Mouse (Mus musculus) G1E (cell line): Measurements from ENCODE around the gene Snx29. TPM values are rescaled to one million over a fixed set of nuclear protein-coding genes. Genes with fewer than 3 reads are reported as not detected.

Experiments
- ATAC-seq: 2 replicates; pipeline ENCODE4 v1.8.0; 2016; ENCODE audit warnings: mild to moderate bottlenecking; ENCODE audit not compliant: insufficient number of reproducible peaks, poor library complexity, low FRiP score, severe bottlenecking; ENCODE audit errors: extremely low read depth
- DNase-seq: peaks from one replicate; pipeline ENCODE4 v3.0.0; 2012; ENCODE audit warnings: low spot score
- H3K27me3 ChIP-seq: 2 replicates; pipeline ENCODE4 v1.6.1; 2012; ENCODE audit warnings: mild to moderate bottlenecking, low read length, inconsistent platforms; ENCODE audit not compliant: insufficient read depth
- H3K36me3 ChIP-seq: replicated peaks from 2 replicates; pipeline ENCODE3; 2012; ENCODE audit warnings: mild to moderate bottlenecking, inconsistent platforms
- H3K4me1 ChIP-seq: 2 replicates; pipeline ENCODE4 v1.6.1; 2012; ENCODE audit warnings: low read depth, low read length, inconsistent platforms, mixed read lengths; ENCODE audit not compliant: insufficient read depth
- H3K4me3 ChIP-seq: 2 replicates; pipeline ENCODE4 v1.5.1; 2012; ENCODE audit warnings: low read depth, mild to moderate bottlenecking, inconsistent platforms, low read length, moderate library complexity, mixed read lengths
- H3K9me3 ChIP-seq: replicated peaks from 2 replicates; pipeline ENCODE4 v1.6.1; 2012; ENCODE audit warnings: inconsistent platforms
- CTCF ChIP-seq: IDR thresholded peaks from 2 replicates; pipeline ENCODE4 v1.5.1; 2012; ENCODE audit warnings: low read depth, low read length, inconsistent platforms, mixed read lengths
- GATA1 ChIP-seq: IDR thresholded peaks from 2 replicates; pipeline ENCODE4 v1.6.1; 2012; ENCODE audit warnings: borderline replicate concordance, low read length, inconsistent platforms, mixed read lengths
- GATA2 ChIP-seq: IDR thresholded peaks from 2 replicates; pipeline ENCODE4 v1.6.1; 2012; ENCODE audit warnings: low read depth, low read length, inconsistent platforms, borderline replicate concordance
- POLR2AphosphoS5 ChIP-seq: IDR thresholded peaks from 2 replicates; pipeline ENCODE4 v1.6.1; 2012; ENCODE audit warnings: low read depth, low read length, inconsistent platforms; ENCODE audit not compliant: insufficient replicate concordance
- TAL1 ChIP-seq: conservative IDR thresholded peaks from 2 replicates; pipeline ENCODE4 v1.6.1; 2012; ENCODE audit warnings: low read depth, low read length, inconsistent platforms, mixed read lengths
- polyA plus RNA-seq: library from polyadenylated mRNA; stranded (reverse); fragments of >175 nt; gene quantifications from 2 replicates; pipeline ENCODE4 v1.2.3, GENCODE M21; 2012
- total RNA-seq, 2 experiments: library from RNA; stranded (forward) in 1 of 2; stranded (reverse) in 1 of 2; fragments of 200-1000 nt in 1 of 2; fragments of >200 nt in 1 of 2; fragmentation: Nextera tagmentation in 1 of 2; gene quantifications; 2 replicates each; pipeline ENCODE4 v1.2.3; 2014 to 2017

Snx29 gene
- total and polyA plus RNA-seq, 3 experiments = 4.4 to 18.0 (median 9.1) TPM

DNA sequence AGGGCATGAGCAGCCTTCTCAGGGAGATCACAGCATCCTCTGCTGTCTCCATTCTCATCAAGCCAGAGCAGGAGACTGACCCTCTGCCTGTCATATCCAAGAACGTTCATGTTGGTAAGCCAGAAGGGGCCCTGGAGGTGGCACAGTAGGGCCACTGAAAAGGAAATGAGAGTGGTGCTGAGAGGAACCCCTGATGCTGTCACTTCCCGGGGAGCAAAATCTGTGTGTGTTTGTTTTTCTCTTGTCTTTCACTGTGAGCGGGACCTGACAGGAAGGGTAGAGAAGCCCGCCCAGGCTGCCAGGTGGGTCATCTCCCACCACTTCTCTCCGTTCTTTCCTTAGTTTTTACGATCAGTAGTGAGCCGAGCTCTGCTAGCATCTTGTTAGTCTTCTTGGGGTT, 78.2 kb downstream of the Snx29 start:
- peaks cover 26% of the 10 kb centered on the region for H3K36me3 ChIP-seq
- H3K4me3 ChIP-seq = no peak overlapping the region
- ATAC-seq (no peak), DNase-seq (no peak)
- no peaks in the 10 kb centered on the region for H3K4me1 ChIP-seq
- TF ChIP-seq CTCF (no peak), TAL1 (no peak), POLR2AphosphoS5 (no peak), GATA1 (no peak), GATA2 (no peak)
- H3K9me3 ChIP-seq = no peaks in the 10 kb centered on the region
- no peaks in the 10 kb centered on the region; the same call in 1 of the 2 replicates for H3K27me3 ChIP-seq

DNA sequence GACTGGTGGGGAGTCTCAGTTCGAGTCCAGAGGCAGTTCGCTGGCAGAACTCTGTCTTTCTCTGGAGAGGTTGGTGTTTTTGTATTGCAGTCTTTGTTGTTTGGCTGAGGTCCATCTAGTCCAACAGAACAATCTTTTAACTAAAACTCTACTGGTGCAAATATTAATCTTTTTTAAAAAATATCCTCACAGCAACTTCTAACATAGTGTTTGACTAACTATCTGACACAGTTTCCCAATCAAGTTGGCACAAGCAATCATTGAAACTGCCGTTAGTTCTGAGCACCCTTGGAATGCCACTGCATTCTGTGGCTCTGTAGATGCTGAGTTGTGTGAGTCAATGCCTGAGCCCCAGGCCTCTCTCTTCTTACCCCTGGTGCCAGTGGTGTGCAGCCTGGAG, 82.5 kb downstream of the Snx29 start:
- TF ChIP-seq POLR2AphosphoS5 = no peak
- H3K4me3 ChIP-seq = no peak overlapping the region
- no peaks in the 10 kb centered on the region; the same call in 1 of the 2 replicates for H3K27me3 ChIP-seq
- no peaks in the 10 kb centered on the region for H3K4me1 ChIP-seq
- DNase-seq (no peak), ATAC-seq (no peak)
- no peaks in the 10 kb centered on the region for H3K9me3 ChIP-seq
- H3K36me3 ChIP-seq = peaks cover 25% of the 10 kb centered on the region

DNA sequence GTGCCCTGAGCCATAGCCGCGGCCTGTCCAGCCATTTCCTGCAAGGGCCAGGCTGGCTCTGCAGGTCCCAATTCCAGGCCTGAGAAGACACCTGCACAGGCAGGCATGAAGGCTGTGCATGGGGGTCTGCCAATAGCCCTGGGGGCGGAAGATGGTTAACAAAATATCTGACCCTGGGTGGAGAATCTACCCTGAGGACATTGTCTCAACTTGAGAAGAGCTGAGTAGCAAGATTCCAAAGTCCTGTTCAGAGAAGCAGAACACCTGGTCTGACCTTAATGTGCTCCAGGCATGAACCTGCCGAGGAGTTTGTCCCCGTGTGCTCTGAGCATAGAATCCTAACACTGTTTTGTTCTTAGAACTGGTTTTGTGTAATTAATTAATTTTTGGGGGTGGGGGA, 83.5 kb downstream of the Snx29 start:
- DNase-seq = no peak
- TF ChIP-seq GATA2 (no peak), TAL1 (no peak), GATA1 (no peak), CTCF (no peak), POLR2AphosphoS5 (no peak)
- no peak for ATAC-seq

DNA sequence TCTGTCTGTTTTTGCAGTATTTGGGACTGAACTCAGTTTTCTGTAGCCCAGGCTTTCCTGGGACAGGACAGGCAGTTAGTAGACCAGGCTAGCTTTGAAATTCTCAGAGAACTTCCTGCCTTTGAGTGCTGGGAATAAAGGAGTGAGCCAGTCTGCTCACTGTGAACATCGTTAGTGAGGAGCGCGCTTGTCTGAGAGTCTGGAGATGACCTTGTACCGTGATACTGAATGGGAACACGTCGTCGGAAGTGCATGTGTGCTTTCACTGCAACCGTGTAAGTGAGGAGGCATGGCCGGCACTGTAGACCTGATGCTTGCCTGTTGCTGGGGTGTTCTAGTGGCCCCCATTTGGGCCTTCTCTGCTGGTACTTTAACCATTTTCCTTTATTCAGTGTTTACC, 83.9 kb downstream of the Snx29 start:
- peaks cover 19% of the 10 kb centered on the region for H3K36me3 ChIP-seq
- ATAC-seq (no peak), DNase-seq (no peak)
- H3K4me3 ChIP-seq = no peak overlapping the region
- TF ChIP-seq GATA2 (no peak), TAL1 (no peak), GATA1 (no peak), CTCF (no peak), POLR2AphosphoS5 (no peak)
- H3K4me1 ChIP-seq = no peaks in the 10 kb centered on the region
- no peaks in the 10 kb centered on the region for H3K9me3 ChIP-seq
- H3K27me3 ChIP-seq = no peaks in the 10 kb centered on the region; the same call in 1 of the 2 replicates

More for the DNA sequence above, 83.5 kb downstream of the Snx29 start:
- Histone ChIP-seq H3K27me3 (no peaks in the 10 kb centered on the region; the same call in 1 of the 2 replicates), H3K36me3 (peaks cover 19% of the 10 kb centered on the region), H3K4me1 (no peaks in the 10 kb centered on the region), H3K4me3 (no peak overlapping the region), H3K9me3 (no peaks in the 10 kb centered on the region)

DNA sequence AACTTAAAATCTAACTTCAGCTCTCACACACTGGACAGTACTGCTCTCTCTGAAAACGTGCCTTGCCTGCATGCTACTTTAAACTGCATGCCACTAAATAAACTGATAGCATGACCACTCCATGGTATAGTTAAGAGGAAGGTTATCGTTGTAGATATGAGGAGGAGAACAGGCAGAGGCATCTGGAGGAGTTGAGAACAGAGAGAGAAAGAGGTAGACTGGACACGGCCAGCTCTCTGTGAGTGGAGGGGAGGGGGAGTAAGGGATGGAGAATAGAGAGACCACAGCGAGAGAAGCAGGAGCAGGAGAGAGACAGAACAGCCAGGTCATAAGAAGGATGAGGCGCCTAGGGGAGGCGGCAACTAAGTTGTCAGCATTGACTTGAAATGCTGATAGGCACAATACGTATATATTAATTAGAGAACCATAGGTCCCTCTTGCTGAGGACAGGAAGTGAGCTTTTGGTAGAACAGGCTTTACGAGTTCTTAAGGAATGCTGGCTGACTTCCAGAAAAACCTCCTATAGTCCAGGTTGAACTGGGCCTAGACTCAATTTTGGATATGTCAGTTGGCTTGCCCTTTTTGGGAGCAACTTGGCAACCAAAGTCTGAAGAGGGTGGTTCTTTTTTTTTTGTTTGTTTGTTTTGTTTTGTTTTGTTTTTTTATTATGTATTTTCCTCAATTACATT, 85.4 kb downstream of the Snx29 start:
- ATAC-seq (no peak), DNase-seq (no peak)
- Histone ChIP-seq H3K4me3 (no peak overlapping the region), H3K27me3 (no peaks in the 10 kb centered on the region; the same call in 1 of the 2 replicates), H3K9me3 (no peaks in the 10 kb centered on the region), H3K4me1 (no peaks in the 10 kb centered on the region), H3K36me3 (peaks cover 16% of the 10 kb centered on the region)
- TF ChIP-seq GATA2 (no peak), TAL1 (no peak), CTCF (no peak), GATA1 (no peak), POLR2AphosphoS5 (no peak)

DNA sequence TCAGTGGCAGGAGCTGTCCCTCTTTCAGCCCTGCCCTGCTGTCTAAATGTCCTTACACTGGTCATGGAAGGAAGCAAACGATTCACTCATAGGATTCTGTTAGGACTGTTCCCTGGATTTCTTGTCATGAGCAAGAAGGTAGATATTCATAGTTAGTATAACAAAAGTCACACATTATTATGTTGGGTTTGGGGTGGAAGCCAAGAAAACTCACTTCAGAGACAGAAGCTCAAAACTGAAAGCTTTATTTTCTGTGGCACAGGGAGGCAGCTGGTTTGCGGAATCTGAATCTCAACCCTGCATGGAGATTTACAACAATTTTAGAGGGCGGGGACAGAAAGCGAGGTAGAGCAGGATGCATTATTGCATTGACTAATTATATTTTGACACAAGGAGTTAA, 86.0 kb downstream of the Snx29 start:
- peaks cover 14% of the 10 kb centered on the region for H3K36me3 ChIP-seq
- H3K4me3 ChIP-seq = no peak overlapping the region
- no peaks in the 10 kb centered on the region for H3K9me3 ChIP-seq
- no peaks in the 10 kb centered on the region; the same call in 1 of the 2 replicates for H3K27me3 ChIP-seq
- H3K4me1 ChIP-seq = no peaks in the 10 kb centered on the region
- DNase-seq (no peak), ATAC-seq (no peak)
- no peak for TF ChIP-seq CTCF
- no peak for TF ChIP-seq GATA1
- TF ChIP-seq GATA2 = no peak
- TF ChIP-seq POLR2AphosphoS5 = no peak
- TF ChIP-seq TAL1 = no peak
